Mouse (Mus musculus) heart, adult 2 months (tissue): Measurements from ENCODE around the gene Tns4. TPM values are rescaled to one million over a fixed set of nuclear protein-coding genes. Genes with fewer than 3 reads are reported as not detected.

ENCODE experiments used
- DNase-seq, 2 experiments: peaks; one replicate each; pipeline ENCODE4 v3.0.0; 2021
- H3K27ac ChIP-seq: fragments of 200-600 bp; 2 replicates; pipeline ENCODE4 v1.8.1; 2022
- H3K27me3 ChIP-seq: fragments of 200-500 bp; 2 replicates; pipeline ENCODE4 v1.6.1; 2012; ENCODE audit warnings: mild to moderate bottlenecking, low read length, inconsistent platforms, mixed read lengths; ENCODE audit not compliant: control insufficient read depth, insufficient read depth
- H3K36me3 ChIP-seq: fragments of 200-500 bp; 2 replicates; pipeline ENCODE4 v1.6.1; 2012; ENCODE audit warnings: low read length, inconsistent platforms; ENCODE audit not compliant: control insufficient read depth, insufficient read depth
- H3K4me1 ChIP-seq: fragments of 200-500 bp; 2 replicates; pipeline ENCODE4 v1.6.1; 2011; ENCODE audit warnings: low read length; ENCODE audit not compliant: control insufficient read depth, insufficient read depth
- H3K4me3 ChIP-seq: fragments of 200-600 bp; 2 replicates; pipeline ENCODE4 v1.8.1; 2022
- H3K79me2 ChIP-seq: fragments of 200-500 bp; replicated peaks from 2 replicates; pipeline ENCODE4 v1.6.1; 2012; ENCODE audit warnings: mild to moderate bottlenecking, inconsistent platforms, low read length, moderate library complexity, mixed read lengths; ENCODE audit not compliant: control insufficient read depth, insufficient read depth
- H3K9ac ChIP-seq: fragments of 200-500 bp; 2 replicates; pipeline ENCODE4 v1.6.1; 2012; ENCODE audit warnings: low read depth, mild to moderate bottlenecking, control low read depth, inconsistent platforms, low read length, mixed read lengths
- CTCF ChIP-seq: fragments of 200-600 bp; IDR thresholded peaks from 2 replicates; pipeline ENCODE4 v1.8.1; 2022; ENCODE audit warnings: antibody characterized with exemption, mild to moderate bottlenecking, moderate library complexity
- EP300 ChIP-seq: fragments of 200-500 bp; IDR thresholded peaks from 2 replicates; pipeline ENCODE4 v1.6.1; 2011; ENCODE audit warnings: low read depth, low read length, control low read depth; ENCODE audit not compliant: insufficient read depth
- POLR2A ChIP-seq: fragments of 200-500 bp; IDR thresholded peaks from 2 replicates; pipeline ENCODE4 v1.6.1; 2011; ENCODE audit warnings: mild to moderate bottlenecking, low read depth, low read length, control low read depth; ENCODE audit not compliant: insufficient read depth
- WGBS: fragments of 180-500 bp; shearing (Covaris S2); methylation state at CpG from one replicate; pipeline ENCODE4 v1.1.7; 2018; 5-methylcytosine and 5-hydroxymethylcytosine counted together
- intact Hi-C: fragments of 180-260 bp; cut with DNase I; formaldehyde crosslinking; loops from one replicate; pipeline ENCODE4 v1.15.1; 2025
- polyA plus RNA-seq: library from polyadenylated mRNA; depleted of rRNA; stranded (reverse); fragments of >200 nt; gene quantifications from 2 replicates; pipeline ENCODE4 v1.2.3, GENCODE M21; 2012
- total RNA-seq, 2 experiments: library from RNA; stranded (reverse); gene quantifications; 2 replicates each; pipeline ENCODE4 v1.2.3; 2021

Tns4 gene
- total and polyA plus RNA-seq, 3 experiments: 0.16 to 0.49 (median 0.23) TPM

DNA sequence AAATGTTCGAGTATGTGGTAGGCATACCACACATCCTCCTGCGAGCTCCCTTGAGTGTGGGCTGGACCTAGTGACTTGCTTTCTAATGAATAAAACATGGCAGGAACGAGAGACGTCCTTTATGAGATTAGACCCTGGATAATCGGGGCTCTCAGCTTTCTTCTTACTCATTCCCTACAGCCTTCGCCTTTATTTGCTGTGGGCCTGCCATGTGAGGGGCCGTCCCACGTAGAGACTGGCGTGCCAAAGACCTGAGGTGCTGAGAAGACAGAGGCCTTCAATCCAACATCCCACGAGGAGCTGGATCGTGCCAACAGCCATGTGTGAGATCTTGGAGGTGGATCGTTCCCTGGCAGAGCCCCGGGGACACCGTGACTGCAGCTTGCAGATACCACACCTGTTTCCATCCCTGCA lies 32.1 kb upstream of the Tns4 start:
- TF ChIP-seq POLR2A: no peak
- TF ChIP-seq EP300: no peak
- TF ChIP-seq CTCF: no peak
- 65% methylated on average over 14 of the region's 14 CpGs for WGBS
- Histone ChIP-seq H3K79me2 (no peaks in the 10 kb centered on the region), H3K27ac (peak overlapping the region; percentile 64), H3K27me3 (no peaks in the 10 kb centered on the region), H3K4me3 (no peak overlapping the region), H3K36me3 (no peaks in the 10 kb centered on the region), H3K4me1 (peaks cover 8% of the 10 kb centered on the region), H3K9ac (no peak overlapping the region)
- DNase-seq: no peak
- intact Hi-C loops: loop anchor here (5.0 kb wide), 2 partner anchors 54 to 199 kb away; no protein-coding TSS in a partner anchor

DNA sequence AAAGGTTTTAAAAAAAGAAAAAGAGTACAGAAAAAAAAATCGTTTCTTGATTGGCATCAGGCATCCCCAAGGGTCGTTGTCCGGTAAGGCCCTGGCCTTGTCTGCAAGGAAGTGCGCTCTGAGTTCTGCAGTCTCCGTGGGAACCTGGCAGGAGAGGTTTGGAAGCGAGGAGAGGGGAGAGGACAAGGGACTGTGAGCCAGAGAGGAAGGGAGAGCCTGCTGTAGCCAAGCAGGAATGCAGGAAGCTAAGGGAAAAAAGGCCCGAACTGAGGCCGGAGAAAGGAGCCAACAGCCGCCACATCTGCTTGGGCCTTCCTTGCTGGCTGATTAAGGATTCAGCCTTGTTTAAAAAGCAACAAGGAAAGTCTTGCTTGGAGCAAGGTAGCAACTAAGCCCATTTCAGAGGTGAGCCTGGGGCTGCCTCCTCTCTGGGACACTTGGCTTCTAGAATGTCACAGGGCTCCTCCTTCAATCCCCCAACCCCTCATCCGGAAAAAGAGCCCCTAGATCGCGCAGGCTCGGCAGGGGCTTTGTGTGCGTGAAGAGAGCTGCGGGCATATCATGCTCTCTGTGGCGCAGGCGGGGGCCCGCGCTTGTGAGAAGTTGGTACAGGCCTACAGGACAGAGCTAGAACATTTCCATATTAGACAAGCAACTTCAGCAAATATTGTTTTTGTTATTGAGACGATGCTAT lies 31.6 kb upstream of the Tns4 start:
- 43% methylated on average over 20 of the region's 20 CpGs for WGBS
- TF ChIP-seq CTCF (no peak), EP300 (no peak), POLR2A (no peak)
- peak in 1 of 2 experiments; percentile 59 for DNase-seq
- peaks cover 5% of the 10 kb centered on the region; the same call in 1 of the 2 replicates for H3K4me1 ChIP-seq
- intact Hi-C loops: loop anchor here (5.0 kb wide), 2 partner anchors 53 to 198 kb away; no protein-coding TSS in a partner anchor
- no peak overlapping the region for H3K9ac ChIP-seq
- H3K79me2 ChIP-seq: no peaks in the 10 kb centered on the region
- H3K4me3 ChIP-seq: no peak overlapping the region
- no peaks in the 10 kb centered on the region for H3K36me3 ChIP-seq
- H3K27me3 ChIP-seq: no peaks in the 10 kb centered on the region
- H3K27ac ChIP-seq: peak overlapping the region; percentile 64

DNA sequence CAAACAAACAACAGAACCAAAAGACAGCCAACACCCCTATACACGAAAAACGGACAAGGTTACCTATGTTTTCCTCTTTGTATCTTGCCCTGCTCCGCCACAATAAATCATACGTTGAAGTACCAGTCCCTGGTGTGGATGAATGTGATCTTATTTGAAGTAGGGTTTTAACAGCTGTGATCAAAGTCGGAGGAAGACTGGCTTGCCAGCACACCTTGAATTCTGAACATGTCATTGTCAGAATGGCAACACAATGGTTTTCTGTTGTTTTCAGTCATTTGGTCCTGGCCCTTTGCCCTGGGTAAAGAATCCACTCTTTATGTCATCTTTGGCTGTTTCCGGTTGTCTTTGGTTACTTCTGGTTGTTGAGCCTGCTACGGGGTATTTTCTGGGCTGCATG lies 29.9 kb upstream of the Tns4 start:
- Histone ChIP-seq H3K27me3 (no peaks in the 10 kb centered on the region), H3K27ac (no peak overlapping the region), H3K4me1 (peaks cover 5% of the 10 kb centered on the region; the same call in 1 of the 2 replicates), H3K36me3 (no peaks in the 10 kb centered on the region), H3K79me2 (no peaks in the 10 kb centered on the region), H3K4me3 (no peak overlapping the region), H3K9ac (no peak overlapping the region)
- DNase-seq: no peak
- WGBS: 86% methylated on average over 7 of the region's 7 CpGs
- intact Hi-C loops: no loop called here
- TF ChIP-seq EP300: no peak
- no peak for TF ChIP-seq CTCF
- TF ChIP-seq POLR2A: no peak

DNA sequence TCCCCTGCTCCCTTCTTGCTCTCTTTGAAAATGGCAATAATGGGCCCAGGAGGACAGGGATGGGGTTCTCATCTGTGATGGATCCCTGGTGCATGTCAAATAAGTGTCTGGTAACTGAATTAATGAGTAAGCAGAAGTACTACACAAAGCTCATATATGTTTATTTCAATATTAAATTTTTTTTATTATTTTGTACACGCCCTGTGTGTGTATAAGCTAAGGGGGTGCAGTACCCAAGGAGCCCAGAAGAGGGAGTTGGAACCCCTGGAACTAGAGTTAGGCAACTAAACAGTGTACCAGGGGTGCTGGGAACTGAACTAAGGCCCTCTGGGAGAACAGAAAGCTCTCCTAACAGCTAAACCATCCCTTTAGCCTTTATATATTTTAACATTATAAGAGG lies 29.3 kb upstream of the Tns4 start:
- Histone ChIP-seq H3K27me3 (no peaks in the 10 kb centered on the region), H3K9ac (no peak overlapping the region), H3K4me3 (no peak overlapping the region), H3K4me1 (peaks cover 5% of the 10 kb centered on the region; the same call in 1 of the 2 replicates), H3K79me2 (no peaks in the 10 kb centered on the region), H3K36me3 (no peaks in the 10 kb centered on the region), H3K27ac (no peak overlapping the region)
- WGBS: 100% methylated on average over 1 of the region's 1 CpGs
- intact Hi-C loops: no loop called here
- no peak for DNase-seq
- TF ChIP-seq CTCF: peak; percentile 39
- no peak for TF ChIP-seq POLR2A

DNA sequence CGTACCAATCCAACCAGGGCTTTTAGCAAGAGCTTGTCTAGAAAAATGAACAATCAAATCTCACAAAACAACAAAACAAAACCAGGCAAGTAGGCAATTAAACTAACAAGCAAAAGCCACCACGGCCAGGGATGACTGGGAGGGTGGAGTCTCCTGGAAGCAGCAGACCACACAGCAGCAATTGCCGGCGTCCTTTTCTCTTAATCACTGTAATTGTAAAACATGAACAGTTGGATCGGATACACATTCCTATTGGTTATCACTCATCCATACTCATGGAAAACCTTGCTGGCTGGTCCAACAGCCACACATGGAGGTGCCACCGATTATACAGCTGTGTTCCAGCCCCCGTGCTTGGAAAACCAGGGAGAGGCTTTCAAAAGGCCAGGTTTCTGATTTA lies 28.8 kb upstream of the Tns4 start:
- Histone ChIP-seq H3K36me3 (no peaks in the 10 kb centered on the region), H3K4me1 (peaks cover 5% of the 10 kb centered on the region; the same call in 1 of the 2 replicates), H3K4me3 (no peak overlapping the region), H3K27me3 (no peaks in the 10 kb centered on the region), H3K9ac (no peak overlapping the region), H3K27ac (no peak overlapping the region), H3K79me2 (no peaks in the 10 kb centered on the region)
- intact Hi-C loops: no loop called here
- no peak for TF ChIP-seq POLR2A
- TF ChIP-seq CTCF: no peak
- TF ChIP-seq EP300: no peak
- WGBS: 84% methylated on average over 7 of the region's 7 CpGs
- no peak for DNase-seq

DNA sequence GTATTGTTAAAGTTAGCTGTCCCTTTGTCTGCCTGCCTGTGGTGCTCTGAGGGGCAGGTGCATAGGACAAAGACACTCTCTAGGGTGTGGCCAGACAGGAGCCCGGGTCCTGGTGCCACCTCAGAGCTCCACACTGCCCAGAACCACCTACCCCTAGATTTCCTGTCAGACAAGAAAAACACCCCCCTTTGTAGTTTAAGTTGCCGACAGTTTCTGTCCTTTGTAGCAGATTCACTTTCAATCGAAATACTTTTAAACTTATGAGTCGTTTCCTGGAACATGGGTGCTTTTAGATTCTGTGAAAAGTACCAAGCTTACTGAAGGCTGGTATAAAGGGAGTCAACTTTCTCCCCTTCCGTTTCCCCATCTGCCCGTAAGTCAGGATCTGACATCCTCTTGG lies 26.8 kb upstream of the Tns4 start:
- H3K4me1 ChIP-seq: peaks cover 3% of the 10 kb centered on the region; the same call in 1 of the 2 replicates
- WGBS: 54% methylated on average over 6 of the region's 6 CpGs
- H3K27me3 ChIP-seq: no peaks in the 10 kb centered on the region
- no peaks in the 10 kb centered on the region for H3K36me3 ChIP-seq
- no peaks in the 10 kb centered on the region for H3K79me2 ChIP-seq
- H3K27ac ChIP-seq: no peak overlapping the region
- no peak for DNase-seq
- TF ChIP-seq CTCF (no peak), POLR2A (no peak), EP300 (no peak)
- H3K4me3 ChIP-seq: no peak overlapping the region
- H3K9ac ChIP-seq: no peak overlapping the region
- intact Hi-C loops: no loop called here
